Mouse (Mus musculus): ENCODE results near the gene Amfr. TPM values are rescaled to one million over a fixed set of nuclear protein-coding genes. Genes with fewer than 3 reads are reported as not detected.
"Not testable (repeated sequence)": the region's sequence is repeated elsewhere in the genome, so short reads cannot be mapped to it uniquely, and the experiment has no call there.

The Amfr gene
- 27.7 and 27.8 TPM in 2 replicates for polyA plus RNA-seq (2015; fragmentation: Nextera tagmentation; extraction: Ambion mirVana)

DNA sequence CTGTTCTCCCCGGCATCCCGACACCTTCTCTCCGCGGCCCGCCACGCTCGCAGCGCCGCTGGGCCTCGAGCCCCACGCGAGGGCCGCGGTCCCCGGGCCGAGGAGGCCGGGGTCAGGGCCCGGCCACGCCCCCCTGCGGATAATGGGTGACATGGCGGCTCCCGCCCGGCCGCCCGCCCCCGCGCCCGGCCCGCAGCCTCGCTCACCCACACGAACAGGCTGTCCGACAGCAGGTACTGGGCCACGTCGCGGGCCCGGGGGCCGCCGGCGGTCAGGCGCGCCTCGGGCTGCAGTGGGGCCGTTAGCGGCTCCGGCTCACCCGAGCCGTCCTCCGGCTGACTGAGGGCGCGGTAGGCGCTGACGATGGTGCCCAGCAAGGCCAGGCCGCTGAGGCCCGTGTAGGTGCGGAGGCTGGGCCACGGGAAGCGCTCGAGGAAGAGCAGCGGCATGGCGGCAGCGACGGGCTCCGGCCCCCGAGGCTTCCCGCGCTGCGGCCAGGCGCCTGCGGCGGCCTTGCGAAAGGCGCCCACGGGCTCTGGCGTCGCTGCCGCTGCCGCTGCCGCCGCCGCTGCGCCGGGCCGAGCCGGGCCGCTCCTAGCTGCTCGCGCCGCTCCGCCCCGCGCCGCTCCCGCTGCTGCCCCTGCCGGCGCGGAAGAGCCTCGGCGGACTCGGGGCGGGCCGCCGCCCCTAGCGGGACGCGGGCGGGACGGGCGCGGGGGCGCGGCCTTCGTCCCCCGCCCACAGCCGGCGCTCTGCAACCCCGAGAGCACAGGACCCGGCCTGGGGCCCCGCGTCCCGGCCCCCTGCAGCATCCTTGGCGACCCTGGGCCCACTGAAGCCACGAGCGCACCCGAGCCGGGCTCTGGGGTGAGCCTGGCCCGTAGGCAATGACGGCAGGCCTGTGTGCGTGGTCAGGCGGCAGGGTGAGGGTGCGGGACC lies at the start of gene Amfr:
Gene Amfr (minus strand): TSS at position 830 of the 939 bp plus-strand sequence.
- WGBS: under 1% methylated on average over 110 of the region's 130 CpGs

DNA sequence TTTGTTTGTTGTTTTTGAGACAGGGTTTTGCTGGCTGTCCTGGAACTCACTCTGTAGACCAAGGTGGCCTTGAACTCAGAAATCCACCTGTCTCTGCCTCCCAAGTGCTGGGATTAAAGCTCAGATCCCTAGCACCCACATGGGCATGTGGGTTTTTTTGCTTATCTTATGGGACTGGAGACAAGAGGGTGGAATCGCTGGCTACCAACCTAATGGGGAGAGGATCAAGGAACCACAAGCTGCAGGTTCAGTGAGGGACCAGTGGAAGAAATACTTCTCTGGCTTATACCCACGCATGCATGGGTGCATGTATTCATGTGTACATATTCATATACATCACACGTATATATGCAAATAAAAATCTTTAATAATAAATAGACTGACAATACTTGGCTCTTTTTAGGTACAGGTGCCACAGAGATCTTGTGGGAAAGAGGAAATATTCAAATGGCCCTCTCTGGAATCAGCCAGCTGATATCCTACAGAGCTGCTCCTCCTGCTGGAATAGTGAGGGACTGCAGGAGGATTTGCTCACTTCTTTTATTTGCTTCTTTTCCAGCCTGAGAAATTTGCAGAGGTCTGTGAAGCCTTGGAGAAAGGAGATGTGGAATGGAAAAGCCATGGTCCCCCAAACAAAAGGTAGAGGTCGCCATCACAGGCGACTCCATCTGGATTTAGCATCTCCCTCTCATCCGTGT lies 44.7 kb upstream of the Amfr start:
- H3K27ac ChIP-seq (ENCODE audit: low read length): no peak overlapping the region
- 61% methylated on average over 6 of the region's 6 CpGs for WGBS
- H3K4me1 ChIP-seq (ENCODE audit: control insufficient read depth, insufficient read depth, low read length): no peaks in the 10 kb centered on the region
- H3K36me3 ChIP-seq (ENCODE audit: control insufficient read depth, insufficient read depth, low read length): peaks cover 10% of the 10 kb centered on the region; the same call in 1 of the 2 replicates
- no peaks in the 10 kb centered on the region for H3K9me3 ChIP-seq (replicated peaks; ENCODE audit: control insufficient read depth, low read length)
- H3K4me3 ChIP-seq (replicated peaks; ENCODE audit: low read length): no peak overlapping the region
- no peak for ATAC-seq (ENCODE audit: insufficient read depth, low FRiP score)
- H3K27me3 ChIP-seq (ENCODE audit: control insufficient read depth, insufficient read depth, low read length): no peaks in the 10 kb centered on the region
- no peak overlapping the region for H3K9ac ChIP-seq (ENCODE audit: low read length)
- no peak overlapping the region for H3K4me2 ChIP-seq (ENCODE audit: low read depth, low read length)

More for the DNA sequence above, at the start of gene Amfr:
- Histone ChIP-seq H3K4me1 (ENCODE audit: control insufficient read depth, insufficient read depth, low read length) (peaks cover 29% of the 10 kb centered on the region), H3K9ac (ENCODE audit: low read length) (peak within 1 kb of the TSS; percentile 99), H3K27ac (ENCODE audit: low read length) (peak within 1 kb of the TSS; percentile 94), H3K27me3 (ENCODE audit: control insufficient read depth, insufficient read depth, low read length) (no peaks in the 10 kb centered on the region), H3K4me2 (ENCODE audit: low read depth, low read length) (peak within 1 kb of the TSS; percentile 95), H3K9me3 (replicated peaks; ENCODE audit: control insufficient read depth, low read length) (no peaks in the 10 kb centered on the region), H3K4me3 (replicated peaks; ENCODE audit: low read length) (peak within 1 kb of the TSS; percentile 98), H3K36me3 (ENCODE audit: control insufficient read depth, insufficient read depth, low read length) (no peaks in the 10 kb centered on the region)
- peak; percentile 93 for ATAC-seq (ENCODE audit: insufficient read depth, low FRiP score)

DNA sequence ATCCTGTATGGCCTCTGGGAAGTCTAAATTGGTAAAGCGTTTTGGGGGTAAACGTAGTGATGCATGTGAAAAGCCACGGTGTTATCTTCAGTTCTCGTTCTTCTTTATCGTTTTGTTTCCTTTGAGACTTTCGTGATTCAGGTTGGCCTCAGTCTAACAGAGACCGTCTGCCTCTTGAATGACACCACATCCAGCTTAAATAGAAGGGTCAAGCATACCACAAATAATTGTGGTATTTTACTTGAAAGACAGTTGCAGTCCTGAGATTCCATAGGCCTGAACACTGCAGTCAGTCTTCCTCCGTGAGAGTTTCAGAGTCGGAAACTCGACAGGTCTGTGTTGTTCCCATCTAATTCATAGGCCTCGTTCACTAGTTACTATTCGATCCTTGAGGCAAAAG lies 40.1 kb upstream of the Amfr start:
- no peak for ATAC-seq (ENCODE audit: insufficient read depth, low FRiP score)
- no peaks in the 10 kb centered on the region for H3K4me1 ChIP-seq (ENCODE audit: control insufficient read depth, insufficient read depth, low read length)

DNA sequence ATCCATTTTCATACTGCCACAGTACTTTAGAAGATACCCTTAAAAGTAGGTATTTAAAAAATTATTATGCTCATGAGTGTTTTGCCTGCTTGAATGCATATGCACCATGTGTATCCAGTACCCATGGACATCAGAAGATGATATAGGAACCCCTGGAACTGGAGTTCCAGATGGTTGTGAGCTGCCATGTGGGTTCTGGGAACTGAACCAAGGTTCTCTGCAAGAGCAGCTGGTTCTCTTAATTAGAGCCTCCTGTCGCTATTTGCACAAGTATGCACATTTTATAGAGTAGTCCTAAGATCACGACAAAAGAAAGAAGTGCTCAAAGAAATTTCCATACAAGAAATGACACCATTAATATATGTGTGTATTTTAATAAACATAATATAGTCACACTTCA lies 35.2 kb upstream of the Amfr start:
- H3K4me1 ChIP-seq (ENCODE audit: control insufficient read depth, insufficient read depth, low read length): no peaks in the 10 kb centered on the region
- H3K4me3 ChIP-seq (replicated peaks; ENCODE audit: low read length): no peak overlapping the region
- no peaks in the 10 kb centered on the region for H3K27me3 ChIP-seq (ENCODE audit: control insufficient read depth, insufficient read depth, low read length)
- H3K9me3 ChIP-seq (replicated peaks; ENCODE audit: control insufficient read depth, low read length): no peaks in the 10 kb centered on the region
- peaks cover 2% of the 10 kb centered on the region; the same call in 1 of the 2 replicates for H3K36me3 ChIP-seq (ENCODE audit: control insufficient read depth, insufficient read depth, low read length)
- no peak overlapping the region for H3K27ac ChIP-seq (ENCODE audit: low read length)
- H3K9ac ChIP-seq (ENCODE audit: low read length): no peak overlapping the region
- no peak for ATAC-seq (ENCODE audit: insufficient read depth, low FRiP score)
- 69% methylated on average over 2 of the region's 2 CpGs for whole genome bisulfite sequencing
- H3K4me2 ChIP-seq (ENCODE audit: low read depth, low read length): no peak overlapping the region

More for the DNA sequence above, 40.1 kb upstream of the Amfr start:
- no peaks in the 10 kb centered on the region for H3K9me3 ChIP-seq (replicated peaks; ENCODE audit: control insufficient read depth, low read length)
- no peak overlapping the region for H3K4me2 ChIP-seq (ENCODE audit: low read depth, low read length)
- peaks cover 10% of the 10 kb centered on the region; the same call in 1 of the 2 replicates for H3K36me3 ChIP-seq (ENCODE audit: control insufficient read depth, insufficient read depth, low read length)
- whole genome bisulfite sequencing: 87% methylated on average over 12 of the region's 12 CpGs
- H3K4me3 ChIP-seq (replicated peaks; ENCODE audit: low read length): no peak overlapping the region
- no peak overlapping the region for H3K27ac ChIP-seq (ENCODE audit: low read length)
- no peak overlapping the region for H3K9ac ChIP-seq (ENCODE audit: low read length)
- no peaks in the 10 kb centered on the region for H3K27me3 ChIP-seq (ENCODE audit: control insufficient read depth, insufficient read depth, low read length)

DNA sequence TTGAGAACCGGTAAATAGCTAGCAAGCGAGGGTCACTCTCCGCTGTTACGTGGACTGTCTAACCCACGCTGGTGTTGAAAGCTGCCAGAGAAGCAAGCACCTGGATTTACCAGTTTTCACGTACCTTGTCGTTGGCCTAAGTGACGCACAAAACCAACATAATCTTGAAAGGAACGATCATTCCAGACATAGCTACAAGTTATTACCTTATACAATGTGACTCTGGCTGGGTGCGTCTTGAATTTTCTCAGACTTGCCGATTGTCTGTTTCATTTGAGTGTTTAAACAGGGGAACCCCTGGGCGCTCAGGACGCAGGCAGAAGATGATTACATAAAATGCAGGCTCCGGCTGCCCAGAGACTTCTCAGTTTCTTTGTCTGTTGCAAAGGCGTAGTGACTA lies 25.2 kb upstream of the Amfr start:
- Histone ChIP-seq H3K27ac (ENCODE audit: low read length) (peak overlapping the region; percentile 70), H3K9me3 (replicated peaks; ENCODE audit: control insufficient read depth, low read length) (no peaks in the 10 kb centered on the region), H3K4me2 (ENCODE audit: low read depth, low read length) (peak overlapping the region; percentile 83), H3K27me3 (ENCODE audit: control insufficient read depth, insufficient read depth, low read length) (no peaks in the 10 kb centered on the region), H3K4me3 (replicated peaks; ENCODE audit: low read length) (peak overlapping the region; percentile 78), H3K9ac (ENCODE audit: low read length) (peak overlapping the region; percentile 83), H3K36me3 (ENCODE audit: control insufficient read depth, insufficient read depth, low read length) (no peaks in the 10 kb centered on the region), H3K4me1 (ENCODE audit: control insufficient read depth, insufficient read depth, low read length) (peaks cover 19% of the 10 kb centered on the region)
- WGBS: 4% methylated on average over 15 of the region's 15 CpGs
- no peak for ATAC-seq (ENCODE audit: insufficient read depth, low FRiP score)

DNA sequence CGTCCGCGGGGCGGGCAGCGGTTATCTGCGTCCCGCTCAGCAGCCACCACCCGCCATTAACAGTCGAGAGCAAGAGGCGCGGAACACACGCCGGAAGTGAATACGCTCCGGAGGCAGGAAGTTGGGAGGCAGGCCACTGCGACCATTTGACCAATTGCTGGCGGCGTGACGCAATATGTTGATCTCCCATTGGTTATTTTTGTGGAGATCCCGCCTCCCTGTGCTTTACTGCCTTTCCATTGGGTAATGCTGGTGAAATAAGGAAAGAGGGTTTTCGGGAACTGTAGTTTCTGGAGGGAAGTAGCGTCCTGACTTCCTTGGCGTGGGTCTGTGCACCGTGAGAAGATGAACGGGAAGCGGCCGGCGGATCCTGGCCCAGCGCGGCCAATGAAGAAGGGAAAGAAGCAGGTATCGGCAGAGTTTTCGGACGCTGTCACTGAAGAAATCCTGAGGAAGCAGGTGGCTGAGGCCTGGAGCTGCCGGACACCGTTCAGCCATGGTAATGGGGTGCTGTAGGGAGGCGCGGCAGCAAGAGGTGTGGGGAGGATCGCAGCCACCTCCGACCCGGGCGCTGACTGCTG lies 24.4 kb upstream of the Amfr start, which contains the start of the genes Nudt21 and Ogfod1:
Gene Nudt21 (minus strand): TSS at position 88 of the 581 bp plus-strand sequence.
Gene Ogfod1 (plus strand): TSS at position 255 of the 581 bp plus-strand sequence.
- H3K27me3 ChIP-seq (ENCODE audit: control insufficient read depth, insufficient read depth, low read length): no peaks in the 10 kb centered on the region
- H3K4me3 ChIP-seq (replicated peaks; ENCODE audit: low read length): peak within 1 kb of the TSS; percentile 78
- no peaks in the 10 kb centered on the region for H3K9me3 ChIP-seq (replicated peaks; ENCODE audit: control insufficient read depth, low read length)
- ATAC-seq (ENCODE audit: insufficient read depth, low FRiP score): peak; percentile 99
- H3K4me2 ChIP-seq (ENCODE audit: low read depth, low read length): peak within 1 kb of the TSS; percentile 89
- under 1% methylated on average over 41 of the region's 41 CpGs for WGBS
- H3K36me3 ChIP-seq (ENCODE audit: control insufficient read depth, insufficient read depth, low read length): no peaks in the 10 kb centered on the region
- peaks cover 19% of the 10 kb centered on the region for H3K4me1 ChIP-seq (ENCODE audit: control insufficient read depth, insufficient read depth, low read length)
- peak within 1 kb of the TSS; percentile 70 for H3K27ac ChIP-seq (ENCODE audit: low read length)
- peak within 1 kb of the TSS; percentile 83 for H3K9ac ChIP-seq (ENCODE audit: low read length)

DNA sequence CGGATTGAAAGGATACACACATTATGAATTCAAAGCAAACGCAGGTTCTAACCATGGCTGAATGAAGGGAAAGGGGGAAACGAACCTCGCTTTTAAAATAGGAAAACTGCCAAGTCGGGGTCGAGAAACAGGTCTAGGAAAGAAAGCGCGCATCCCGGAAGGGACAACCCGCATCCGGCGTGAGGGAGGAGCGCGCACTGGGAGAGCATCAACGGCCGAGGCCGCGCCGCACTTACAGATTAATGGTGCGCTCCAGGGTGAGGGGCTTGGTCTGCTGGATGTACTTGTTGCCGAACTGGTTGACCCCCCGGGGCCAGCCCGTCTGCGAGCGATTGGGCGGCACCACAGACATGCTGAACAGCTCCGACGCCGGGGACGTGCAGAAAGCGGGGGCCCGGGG lies 23.9 kb upstream of the Amfr start:
- WGBS: under 1% methylated on average over 21 of the region's 32 CpGs
- H3K27ac ChIP-seq (ENCODE audit: low read length): peak overlapping the region; percentile 61
- peak overlapping the region; percentile 89 for H3K4me2 ChIP-seq (ENCODE audit: low read depth, low read length)
- H3K27me3 ChIP-seq (ENCODE audit: control insufficient read depth, insufficient read depth, low read length); H3K9me3 ChIP-seq (replicated peaks; ENCODE audit: control insufficient read depth, low read length); H3K36me3 ChIP-seq (ENCODE audit: control insufficient read depth, insufficient read depth, low read length): not testable (repeated sequence)
- peak; percentile 87 for ATAC-seq (ENCODE audit: insufficient read depth, low FRiP score)
- H3K4me3 ChIP-seq (replicated peaks; ENCODE audit: low read length): peak overlapping the region; percentile 78
- H3K4me1 ChIP-seq (ENCODE audit: control insufficient read depth, insufficient read depth, low read length): peaks cover 19% of the 10 kb centered on the region
- peak overlapping the region; percentile 75 for H3K9ac ChIP-seq (ENCODE audit: low read length)

DNA sequence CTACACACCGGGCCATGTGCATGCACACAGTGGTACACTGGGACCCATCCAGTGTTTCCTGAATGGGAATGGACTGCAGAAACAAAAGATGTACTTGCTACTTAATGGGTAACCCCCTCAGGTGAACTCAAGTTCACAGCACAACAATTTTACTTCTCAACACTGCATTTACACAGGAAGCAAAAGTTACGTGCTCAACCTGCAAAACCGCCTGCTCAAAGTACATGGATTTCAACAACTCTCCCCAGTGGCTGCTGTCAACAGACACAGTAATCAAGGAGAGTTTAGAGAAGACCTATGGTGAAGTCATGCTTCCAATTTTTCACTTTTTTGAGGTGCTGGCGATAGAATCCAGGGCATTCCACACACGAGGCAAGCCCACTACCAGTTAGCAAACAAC lies 22.6 kb upstream of the Amfr start:
- no peak overlapping the region for H3K27ac ChIP-seq (ENCODE audit: low read length)
- H3K27me3 ChIP-seq (ENCODE audit: control insufficient read depth, insufficient read depth, low read length): no peaks in the 10 kb centered on the region
- H3K36me3 ChIP-seq (ENCODE audit: control insufficient read depth, insufficient read depth, low read length): no peaks in the 10 kb centered on the region
- H3K9ac ChIP-seq (ENCODE audit: low read length): peak overlapping the region; percentile 24; the same call in 1 of the 2 replicates
- peak overlapping the region; percentile 89 for H3K4me2 ChIP-seq (ENCODE audit: low read depth, low read length)
- peak overlapping the region; percentile 10 for H3K4me3 ChIP-seq (replicated peaks; ENCODE audit: low read length)
- WGBS: 44% methylated on average over 5 of the region's 5 CpGs
- ATAC-seq (ENCODE audit: insufficient read depth, low FRiP score): no peak
- H3K4me1 ChIP-seq (ENCODE audit: control insufficient read depth, insufficient read depth, low read length): peaks cover 19% of the 10 kb centered on the region
- H3K9me3 ChIP-seq (replicated peaks; ENCODE audit: control insufficient read depth, low read length): no peaks in the 10 kb centered on the region
